Mouse (Mus musculus) adrenal gland, postnatal 36 days (tissue): ENCODE data around the gene Trmt61a. TPM values are rescaled to one million over a fixed set of nuclear protein-coding genes. Genes with fewer than 3 reads are reported as not detected.
"Not testable (repeated sequence)": the region's sequence is repeated elsewhere in the genome, so short reads cannot be mapped to it uniquely, and the experiment has no call there.

Experiments
- DNase-seq, 2 experiments: peaks; one replicate each; pipeline ENCODE4 v3.0.0; 2021; ENCODE audit warnings: mixed read lengths in 1 of 2
- long read RNA-seq, 2 experiments: library from polyadenylated mRNA; stranded (forward); transcript quantifications; one replicate each; pipeline ENCODE4 v2.0.0; 2021; ENCODE audit warnings: borderline sequencing depth in 2 of 2
- total RNA-seq, 2 experiments: library from RNA; stranded (reverse); gene quantifications; 2 replicates each; pipeline ENCODE4 v1.2.3; 2021

Gene Trmt61a
- 10 to 100 TPM; 15.7 to 18.6 TPM for total RNA-seq
- long read RNA-seq, experiment 1, transcript Trmt61a-201 (3 exons, 2,433 nt): major isoform, 12 of 44 reads
- long read RNA-seq, experiment 1, partial matches to known transcripts: 1 of 44 reads
- long read RNA-seq, experiment 1, other reads (novel, unspliced or antisense): 31 of 44 reads
- long read RNA-seq, experiment 2, transcript Trmt61a-201 (3 exons, 2,433 nt): major isoform, 8 of 17 reads
- long read RNA-seq, experiment 2, partial matches to known transcripts: 2 of 17 reads
- long read RNA-seq, experiment 2, other reads (novel, unspliced or antisense): 7 of 17 reads

- peak; percentile 91 to 92 for DNase-seq
Measured at GRCm38 (mm10) chr12:111677882-111678669, at the start of gene Trmt61a. Trmt61a (plus strand) TSS chr12:111678105.

- DNase-seq: peak; percentile 62 to 74
Measured at GRCm38 (mm10) chr12:111648061-111648645, 29.8 kb upstream of the Trmt61a start.

GRCm38 (mm10) chr12:111652953-111653352 is 25.0 kb upstream of the Trmt61a start:
- DNase-seq: no peak

GRCm38 (mm10) chr12:111653434-111653833 is 24.5 kb upstream of the Trmt61a start:
- DNase-seq: peak; percentile 69 to 82

- no peak for DNase-seq
Measured at GRCm38 (mm10) chr12:111655695-111656094, 22.2 kb upstream of the Trmt61a start.

GRCm38 (mm10) chr12:111659331-111659730 is 18.6 kb upstream of the Trmt61a start:
- DNase-seq: no peak

GRCm38 (mm10) chr12:111660628-111661027 is 17.3 kb upstream of the Trmt61a start:
- DNase-seq: no peak

GRCm38 (mm10) chr12:111661554-111661953 is 16.4 kb upstream of the Trmt61a start:
- not testable (repeated sequence) for DNase-seq

GRCm38 (mm10) chr12:111663228-111664143 is 14.4 kb upstream of the Trmt61a start:
- DNase-seq: no peak

- peak in 1 of 2 experiments; percentile 26 for DNase-seq
Measured at GRCm38 (mm10) chr12:111664144-111664634, 13.7 kb upstream of the Trmt61a start.

GRCm38 (mm10) chr12:111665041-111665880 is 12.6 kb upstream of the Trmt61a start:
- DNase-seq: peak; percentile 40 to 55

- DNase-seq: no peak
Measured at GRCm38 (mm10) chr12:111666380-111666779, 11.5 kb upstream of the Trmt61a start.

- DNase-seq: no peak
Measured at GRCm38 (mm10) chr12:111667421-111667820, 10.5 kb upstream of the Trmt61a start.

- peak; percentile 96 to 98 for DNase-seq
Measured at GRCm38 (mm10) chr12:111668457-111668912, 9.4 kb upstream of the Trmt61a start.

GRCm38 (mm10) chr12:111669000-111669788 is 8.7 kb upstream of the Trmt61a start:
- no peak for DNase-seq

- no peak for DNase-seq
Measured at GRCm38 (mm10) chr12:111669961-111670360, 7.9 kb upstream of the Trmt61a start.

GRCm38 (mm10) chr12:111670371-111670971 is 7.4 kb upstream of the Trmt61a start:
- DNase-seq: peak; percentile 47 to 51

GRCm38 (mm10) chr12:111670976-111671375 is 6.9 kb upstream of the Trmt61a start:
- no peak for DNase-seq

- peak; percentile 73 to 80 for DNase-seq
Measured at GRCm38 (mm10) chr12:111671431-111671902, 6.4 kb upstream of the Trmt61a start.
